Mouse (Mus musculus) fibroblast of lung, adult 2 months (primary cell): ENCODE measurements around the gene Gpr75.

Experiments used
- DNase-seq: peaks from one replicate; pipeline ENCODE4 v3.0.0-alpha.2; 2011; ENCODE audit warnings: low read depth

Gene Gpr75

GRCm38 (mm10) chr11:30885171-30885871 is at the start of gene Gpr75, which contains the start of gene Asb3:
Gene Gpr75 (plus strand): TSS chr11:30885358.
Gene Asb3 (plus strand): TSS chr11:30885416.
- DNase-seq = peak; percentile 12

DNA sequence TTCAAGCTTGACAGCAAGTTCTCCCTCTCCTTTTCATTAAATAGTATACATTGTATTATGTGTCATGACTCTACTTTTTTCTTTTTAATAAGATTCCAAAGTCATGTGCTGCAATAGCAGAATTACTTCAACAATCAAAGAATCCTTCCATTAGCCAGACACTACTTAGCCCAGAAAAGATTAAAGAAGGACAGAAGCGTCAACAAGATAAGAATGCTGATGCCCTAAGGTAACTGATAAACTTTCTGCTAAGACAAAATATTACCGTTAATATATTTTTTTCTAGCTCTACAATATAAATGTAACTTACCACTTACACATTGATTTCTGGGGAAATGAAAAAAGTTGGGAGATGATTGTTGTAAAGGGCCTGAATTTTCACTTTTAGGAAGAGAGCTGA is 46.4 kb upstream of the Gpr75 start:
- DNase-seq = no peak

- DNase-seq = peak; percentile 9
Observed at GRCm38 (mm10) chr11:30844355-30844754, 40.8 kb upstream of the Gpr75 start.

- no peak for DNase-seq
Observed at GRCm38 (mm10) chr11:30872425-30872824, 12.7 kb upstream of the Gpr75 start.

GRCm38 (mm10) chr11:30888153-30888552 is 3.0 kb downstream of the Gpr75 start:
- DNase-seq = no peak

GRCm38 (mm10) chr11:30896201-30896600 is 11.0 kb downstream of the Gpr75 start:
- DNase-seq = no peak

GRCm38 (mm10) chr11:30899312-30899711 is 14.2 kb downstream of the Gpr75 start:
- no peak for DNase-seq

DNA sequence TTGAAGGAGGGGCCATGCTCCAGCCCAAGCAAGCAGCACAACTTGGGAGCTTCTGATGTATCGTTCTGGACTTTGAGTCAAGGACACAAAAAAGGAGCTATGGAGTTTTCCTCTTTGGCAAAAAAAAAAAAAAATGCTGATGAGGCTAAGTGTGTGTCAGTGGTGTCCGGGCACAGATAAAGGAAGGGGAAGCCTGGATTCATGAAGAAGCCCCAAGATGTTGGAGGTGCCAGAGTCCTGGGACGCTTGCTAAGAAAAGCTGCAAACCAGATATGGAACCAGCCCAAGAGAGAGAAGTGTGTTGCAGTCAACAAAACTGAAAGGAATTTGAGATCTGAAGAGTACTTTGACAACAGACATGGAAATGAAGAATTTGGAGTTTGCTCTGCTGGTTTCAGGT is 27.2 kb downstream of the Gpr75 start:
- DNase-seq = no peak

DNA sequence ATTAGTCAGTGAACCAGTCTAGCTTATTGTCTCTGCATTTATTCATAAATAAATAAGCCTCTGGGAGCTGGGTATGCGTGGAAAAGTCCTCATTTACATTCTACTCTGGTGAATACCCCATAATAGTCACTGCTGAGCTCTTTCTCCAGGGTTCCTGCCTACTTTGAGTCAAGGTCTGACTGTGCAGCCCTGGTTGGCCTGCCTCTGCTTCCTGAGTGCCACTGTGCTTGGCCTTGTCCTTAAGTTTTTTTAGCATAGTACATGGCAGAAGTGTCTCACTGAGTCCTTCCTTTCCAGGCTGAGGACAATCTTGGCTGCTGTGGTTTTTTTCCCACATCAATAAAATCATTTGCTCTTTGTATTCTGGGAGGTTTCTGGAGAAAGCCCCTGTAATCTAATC is 35.5 kb downstream of the Gpr75 start:
- no peak for DNase-seq

GRCm38 (mm10) chr11:30923283-30923682 is 38.1 kb downstream of the Gpr75 start:
- no peak for DNase-seq

GRCm38 (mm10) chr11:30928079-30928478 is 42.9 kb downstream of the Gpr75 start:
- no peak for DNase-seq

DNA sequence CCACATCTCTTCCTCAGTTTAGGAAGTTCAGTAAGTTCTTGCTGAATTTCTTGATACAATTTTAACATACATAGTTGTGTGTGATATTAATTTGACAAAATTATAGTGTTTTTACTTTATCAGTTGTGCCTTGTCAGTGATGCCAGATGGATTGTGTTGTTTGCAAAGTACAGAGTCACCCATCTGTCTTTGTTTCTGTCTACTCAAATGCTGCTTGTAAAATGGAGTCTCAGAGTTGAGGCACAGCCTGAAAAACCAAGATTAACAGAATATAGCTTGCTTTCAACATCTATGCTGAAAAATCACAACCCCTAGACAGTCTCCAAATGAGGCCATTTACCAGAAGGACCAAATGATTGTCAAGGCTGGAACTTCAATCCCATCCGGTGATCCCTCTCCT is 43.3 kb downstream of the Gpr75 start:
- no peak for DNase-seq
